Mouse (Mus musculus): ENCODE results near the gene Tmco1. TPM values are rescaled to one million over a fixed set of nuclear protein-coding genes. Genes with fewer than 3 reads are reported as not detected.
A peak's percentile ranks its signal among the peaks of the same experiment; 100 is the strongest.

Gene Tmco1
- polyA plus RNA-seq, 1 experiment from 2014 or later = 95.3 TPM

GRCm38 (mm10) chr1:167282768-167283167 is 25.4 kb upstream of the Tmco1 start:
- Histone ChIP-seq H3K36me3 (ENCODE audit: control insufficient read depth, insufficient read depth) (no peaks in the 10 kb centered on the region), H3K9me3 (ENCODE audit: control insufficient read depth) (no peaks in the 10 kb centered on the region), H3K9ac (ENCODE audit: low read depth, low read length) (no peak overlapping the region), H3K27ac (ENCODE audit: low read depth, low read length) (no peak overlapping the region), H3K4me1 (replicated peaks; ENCODE audit: control insufficient read depth, insufficient read depth, low read length) (no peaks in the 10 kb centered on the region), H3K4me3 (ENCODE audit: low read depth, low read length) (no peak overlapping the region), H3K27me3 (replicated peaks; ENCODE audit: control insufficient read depth, insufficient read depth, low read length) (peaks cover 38% of the 10 kb centered on the region), H3K4me2 (replicated peaks; ENCODE audit: low read depth) (peak overlapping the region; percentile 93; the same call in 1 of the 2 replicates)
- ATAC-seq = no peak
- no peak for TF ChIP-seq CTCF (IDR thresholded peaks at IDR 0.05; ENCODE audit: low read depth)
- WGBS = 65% methylated on average over 5 of the region's 5 CpGs

GRCm38 (mm10) chr1:167283441-167284257 is 24.5 kb upstream of the Tmco1 start:
- peak; percentile 10; the same call in 1 of the 2 replicates for ATAC-seq
- TF ChIP-seq CTCF (IDR thresholded peaks at IDR 0.05; ENCODE audit: low read depth) = peak; percentile 36
- Histone ChIP-seq H3K4me1 (replicated peaks; ENCODE audit: control insufficient read depth, insufficient read depth, low read length) (no peaks in the 10 kb centered on the region), H3K9ac (ENCODE audit: low read depth, low read length) (peak overlapping the region; percentile 65), H3K27me3 (replicated peaks; ENCODE audit: control insufficient read depth, insufficient read depth, low read length) (peaks cover 40% of the 10 kb centered on the region), H3K27ac (ENCODE audit: low read depth, low read length) (peak overlapping the region; percentile 68), H3K4me3 (ENCODE audit: low read depth, low read length) (peak overlapping the region; percentile 67), H3K9me3 (ENCODE audit: control insufficient read depth) (no peaks in the 10 kb centered on the region), H3K36me3 (ENCODE audit: control insufficient read depth, insufficient read depth) (no peaks in the 10 kb centered on the region), H3K4me2 (replicated peaks; ENCODE audit: low read depth) (peak overlapping the region; percentile 93)
- WGBS = under 1% methylated on average over 44 of the region's 44 CpGs

- Histone ChIP-seq H3K36me3 (ENCODE audit: control insufficient read depth, insufficient read depth) (no peaks in the 10 kb centered on the region), H3K4me3 (ENCODE audit: low read depth, low read length) (peak overlapping the region; percentile 67), H3K27me3 (replicated peaks; ENCODE audit: control insufficient read depth, insufficient read depth, low read length) (peaks cover 41% of the 10 kb centered on the region), H3K4me1 (replicated peaks; ENCODE audit: control insufficient read depth, insufficient read depth, low read length) (no peaks in the 10 kb centered on the region), H3K27ac (ENCODE audit: low read depth, low read length) (peak overlapping the region; percentile 68), H3K4me2 (replicated peaks; ENCODE audit: low read depth) (peak overlapping the region; percentile 93), H3K9ac (ENCODE audit: low read depth, low read length) (peak overlapping the region; percentile 65), H3K9me3 (ENCODE audit: control insufficient read depth) (no peaks in the 10 kb centered on the region)
- WGBS = under 1% methylated on average over 73 of the region's 73 CpGs
- peak; percentile 26; the same call in 1 of the 2 replicates for TF ChIP-seq CTCF (IDR thresholded peaks at IDR 0.05; ENCODE audit: low read depth)
- ATAC-seq = peak; percentile 71
Observed at GRCm38 (mm10) chr1:167284258-167284836, 23.8 kb upstream of the Tmco1 start.

- WGBS = under 1% methylated on average over 44 of the region's 51 CpGs
- no peak for TF ChIP-seq CTCF (IDR thresholded peaks at IDR 0.05; ENCODE audit: low read depth)
- H3K36me3 ChIP-seq (ENCODE audit: control insufficient read depth, insufficient read depth) = no peaks in the 10 kb centered on the region
- H3K27ac ChIP-seq (ENCODE audit: low read depth, low read length) = peak overlapping the region; percentile 68
- H3K9me3 ChIP-seq (ENCODE audit: control insufficient read depth) = no peaks in the 10 kb centered on the region
- peak overlapping the region; percentile 67 for H3K4me3 ChIP-seq (ENCODE audit: low read depth, low read length)
- peak overlapping the region; percentile 65 for H3K9ac ChIP-seq (ENCODE audit: low read depth, low read length)
- H3K4me2 ChIP-seq (replicated peaks; ENCODE audit: low read depth) = peak overlapping the region; percentile 93
- H3K27me3 ChIP-seq (replicated peaks; ENCODE audit: control insufficient read depth, insufficient read depth, low read length) = peaks cover 41% of the 10 kb centered on the region
- peak; percentile 79 for ATAC-seq
- no peaks in the 10 kb centered on the region for H3K4me1 ChIP-seq (replicated peaks; ENCODE audit: control insufficient read depth, insufficient read depth, low read length)
Observed at GRCm38 (mm10) chr1:167284837-167285319, 23.3 kb upstream of the Tmco1 start.

- Histone ChIP-seq H3K36me3 (ENCODE audit: control insufficient read depth, insufficient read depth) (no peaks in the 10 kb centered on the region), H3K4me1 (replicated peaks; ENCODE audit: control insufficient read depth, insufficient read depth, low read length) (no peaks in the 10 kb centered on the region), H3K27ac (ENCODE audit: low read depth, low read length) (peak within 1 kb of the TSS; percentile 68), H3K9me3 (ENCODE audit: control insufficient read depth) (no peaks in the 10 kb centered on the region), H3K4me2 (replicated peaks; ENCODE audit: low read depth) (peak within 1 kb of the TSS; percentile 93), H3K27me3 (replicated peaks; ENCODE audit: control insufficient read depth, insufficient read depth, low read length) (peaks cover 40% of the 10 kb centered on the region), H3K9ac (ENCODE audit: low read depth, low read length) (peak within 1 kb of the TSS; percentile 65), H3K4me3 (ENCODE audit: low read depth, low read length) (peak within 1 kb of the TSS; percentile 67)
- 0% methylated on average over 2 of the region's 2 CpGs for WGBS
- no peak for ATAC-seq
- no peak for TF ChIP-seq CTCF (IDR thresholded peaks at IDR 0.05; ENCODE audit: low read depth)
Observed at GRCm38 (mm10) chr1:167285320-167285355, 23.0 kb upstream of the Tmco1 start, which contains the start of gene Uck2. Gene Uck2, minus strand, starts transcription at chr1:167285320.

GRCm38 (mm10) chr1:167285356-167285755 is 22.8 kb upstream of the Tmco1 start:
- 2% methylated on average over 8 of the region's 8 CpGs for WGBS
- no peak overlapping the region for H3K9ac ChIP-seq (ENCODE audit: low read depth, low read length)

More at GRCm38 (mm10) chr1:167285356-167285755, 22.8 kb upstream of the Tmco1 start:
- Histone ChIP-seq H3K27me3 (replicated peaks; ENCODE audit: control insufficient read depth, insufficient read depth, low read length) (peaks cover 37% of the 10 kb centered on the region), H3K9me3 (ENCODE audit: control insufficient read depth) (no peaks in the 10 kb centered on the region), H3K36me3 (ENCODE audit: control insufficient read depth, insufficient read depth) (no peaks in the 10 kb centered on the region), H3K4me2 (replicated peaks; ENCODE audit: low read depth) (peak overlapping the region; percentile 93), H3K4me1 (replicated peaks; ENCODE audit: control insufficient read depth, insufficient read depth, low read length) (no peaks in the 10 kb centered on the region), H3K27ac (ENCODE audit: low read depth, low read length) (no peak overlapping the region), H3K4me3 (ENCODE audit: low read depth, low read length) (peak overlapping the region; percentile 67)
- no peak for ATAC-seq
- TF ChIP-seq CTCF (IDR thresholded peaks at IDR 0.05; ENCODE audit: low read depth) = no peak
